Mouse (Mus musculus) kidney, postnatal 25 days (tissue): ENCODE results near the gene Nppc.

ENCODE experiments used
- DNase-seq, 2 experiments: peaks; one replicate each; pipeline ENCODE4 v3.0.0; 2021; ENCODE audit warnings: mixed read lengths in 2 of 2

Gene Nppc

DNA sequence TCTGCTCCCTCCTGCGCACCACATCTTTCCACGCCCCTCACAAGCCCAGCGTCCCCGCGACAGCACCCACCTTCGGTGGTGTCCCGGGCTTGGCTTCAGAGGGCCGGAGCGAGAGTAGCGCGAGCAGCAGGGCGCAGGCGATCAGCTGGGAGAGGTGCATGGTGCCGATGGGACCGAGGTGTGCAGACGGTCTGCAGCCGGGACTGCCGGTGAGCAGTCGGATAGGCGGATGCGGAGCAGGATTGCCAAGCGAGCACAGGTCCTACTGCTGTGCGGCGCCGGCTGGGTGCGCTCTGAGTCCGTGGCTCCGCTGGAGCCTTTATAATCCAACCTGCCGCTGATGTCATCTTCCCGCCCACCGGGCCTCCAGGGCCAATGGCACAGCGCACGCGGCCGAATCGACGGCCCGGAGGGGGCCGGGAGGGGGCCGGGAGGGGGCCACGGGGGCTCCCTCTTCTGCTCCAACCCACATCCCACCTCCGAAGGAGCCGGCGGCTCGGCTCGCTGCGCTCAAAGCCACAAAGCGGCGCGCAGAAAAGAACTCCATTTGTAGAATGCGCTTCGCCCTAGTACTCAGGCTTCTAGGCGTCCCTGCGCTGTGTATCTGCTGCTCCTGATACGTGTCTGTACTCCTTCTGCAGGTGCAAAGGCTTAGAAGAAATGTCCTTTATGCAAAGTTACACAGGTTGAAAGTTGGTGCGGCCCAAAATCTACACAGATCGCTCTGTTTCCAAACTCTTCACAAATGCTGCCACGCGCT is at the start of gene Nppc:
TSS of gene Nppc (minus strand) at position 293 of the 760 bp plus-strand sequence.
- peak; percentile 72 to 84 for DNase-seq

DNA sequence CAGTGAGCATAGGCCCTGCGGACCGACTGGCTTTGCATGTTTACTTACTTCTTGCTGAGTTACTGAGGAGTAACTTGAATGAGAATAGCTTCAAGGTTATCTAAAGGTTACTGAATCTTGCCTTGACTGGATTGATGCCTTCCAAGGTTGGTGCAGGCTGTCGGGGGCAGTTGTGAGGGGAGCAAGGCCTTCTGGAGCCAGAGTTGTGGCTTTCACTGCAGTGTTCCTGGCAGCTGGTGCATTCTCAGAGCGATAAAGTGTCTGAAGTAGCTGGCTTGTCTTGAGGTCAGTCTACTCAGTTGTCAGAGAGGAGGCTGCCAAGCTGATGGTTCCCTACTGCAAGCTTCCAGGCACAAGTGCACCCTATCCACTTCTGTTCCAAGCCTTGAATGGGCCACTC is 49.0 kb upstream of the Nppc start:
- DNase-seq, result no peak

DNA sequence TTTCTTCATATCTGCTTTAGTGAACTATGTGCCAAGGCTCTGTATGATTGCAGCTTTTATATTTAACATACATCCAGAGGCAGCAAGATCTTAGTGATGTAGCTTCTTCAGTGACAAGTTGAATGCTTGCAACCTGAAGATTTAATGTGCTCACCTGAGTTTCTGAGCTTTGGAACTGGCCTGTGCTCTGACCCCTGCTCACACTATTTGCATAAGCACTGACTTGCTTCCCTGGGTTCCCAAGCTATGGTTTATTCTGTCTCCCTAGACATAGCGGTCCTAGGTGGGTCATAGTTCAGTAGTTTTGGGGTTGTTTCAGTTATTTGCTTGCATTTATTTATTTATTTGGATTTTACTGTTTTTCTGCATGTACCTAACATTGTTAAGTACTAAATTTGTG is 47.8 kb upstream of the Nppc start:
- no peak for DNase-seq

DNA sequence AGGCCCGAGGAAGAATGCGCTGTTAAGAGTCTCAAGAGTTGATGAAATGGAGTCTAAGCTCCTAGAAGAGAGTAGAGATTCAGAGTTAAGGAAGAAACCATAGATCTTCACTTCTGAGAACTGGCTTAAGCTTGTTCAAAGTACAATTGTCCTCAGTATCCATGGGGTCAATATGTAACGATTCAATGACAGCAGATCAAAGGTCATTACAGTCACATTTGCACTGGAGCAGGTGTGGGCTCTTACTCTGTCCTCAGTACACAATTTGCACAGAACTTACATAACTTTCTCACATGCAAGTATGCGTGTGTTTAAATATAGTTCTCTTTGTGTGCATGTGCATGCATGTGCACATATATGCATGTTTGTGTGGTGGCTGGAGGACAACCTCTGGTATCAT is 42.7 kb upstream of the Nppc start:
- no peak for DNase-seq

DNA sequence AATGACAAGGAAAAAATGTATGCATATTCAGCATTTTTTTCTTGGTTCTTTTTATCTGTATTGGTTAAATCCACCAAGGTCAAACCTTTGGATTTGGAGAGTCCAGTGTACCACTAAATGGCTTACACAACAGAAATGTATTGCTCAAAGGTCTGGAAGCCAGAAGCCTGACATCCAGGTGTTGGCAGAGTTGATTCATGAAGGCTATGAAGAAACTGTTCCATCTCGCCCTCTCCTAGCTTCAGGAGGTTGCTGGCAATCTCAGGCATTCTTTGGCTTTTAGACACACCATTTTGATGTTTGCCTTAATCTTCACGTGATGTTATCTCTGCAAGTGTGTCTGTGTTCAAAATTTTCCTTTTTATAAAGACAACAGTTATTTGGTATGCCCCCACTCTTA is 41.7 kb upstream of the Nppc start:
- no peak for DNase-seq

DNA sequence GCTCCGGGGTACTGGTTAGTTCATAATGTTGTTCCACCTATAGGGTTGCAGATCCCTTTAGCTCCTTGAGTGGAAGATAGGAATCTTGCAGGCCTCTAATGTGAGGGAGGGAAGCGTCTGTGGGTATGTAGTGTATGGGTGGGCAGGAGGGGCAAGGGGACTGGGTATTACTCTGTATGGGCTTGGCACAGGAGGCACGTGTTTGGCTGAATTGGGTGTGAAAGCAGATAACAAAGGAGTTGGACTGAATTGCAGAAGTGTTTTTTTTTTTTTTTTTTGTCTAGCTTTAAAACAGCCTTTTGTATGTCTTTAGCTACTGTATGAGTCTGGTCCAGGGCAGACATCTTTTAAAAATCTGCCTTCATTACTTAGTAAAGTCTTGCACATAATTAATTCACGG is 39.2 kb upstream of the Nppc start:
- no peak for DNase-seq

DNA sequence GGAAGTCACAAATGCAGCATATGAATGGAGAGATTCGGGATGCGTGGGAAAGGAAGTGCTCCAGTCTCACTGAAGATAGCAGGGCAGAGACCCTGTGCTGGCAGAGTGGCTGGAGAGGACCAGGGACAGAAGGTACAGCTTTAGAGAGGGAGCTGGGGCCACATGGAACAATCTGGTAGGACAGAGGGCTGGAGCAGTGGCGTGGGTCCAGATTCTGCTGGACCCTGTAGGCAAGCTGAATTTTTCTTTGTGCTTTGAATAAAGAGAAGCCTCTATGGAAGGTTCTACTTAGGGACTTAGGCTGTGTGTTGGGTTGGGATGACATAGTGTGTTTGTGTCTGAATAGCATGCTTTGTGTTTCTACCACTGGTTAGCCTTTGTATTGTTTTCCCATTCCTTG is 35.1 kb upstream of the Nppc start:
- DNase-seq, result no peak

DNA sequence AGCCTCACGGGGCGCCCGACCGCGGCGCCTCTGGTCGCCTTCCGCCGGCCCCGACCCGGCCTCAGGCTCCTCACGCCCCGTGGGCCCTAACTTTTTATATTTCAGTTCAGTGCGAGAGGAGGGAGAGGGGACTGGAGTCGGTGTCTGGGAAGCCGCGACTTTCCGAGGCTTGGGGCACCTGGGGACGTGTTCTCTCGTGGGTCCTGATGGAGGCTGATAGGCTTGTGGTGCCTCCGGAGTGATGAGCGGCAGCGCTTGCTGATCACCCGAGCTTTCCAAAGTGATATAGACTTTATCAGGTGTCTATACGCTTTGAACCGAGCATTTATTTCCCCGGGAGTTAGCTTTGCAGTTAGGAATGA is 33.6 kb upstream of the Nppc start:
- no peak for DNase-seq

DNA sequence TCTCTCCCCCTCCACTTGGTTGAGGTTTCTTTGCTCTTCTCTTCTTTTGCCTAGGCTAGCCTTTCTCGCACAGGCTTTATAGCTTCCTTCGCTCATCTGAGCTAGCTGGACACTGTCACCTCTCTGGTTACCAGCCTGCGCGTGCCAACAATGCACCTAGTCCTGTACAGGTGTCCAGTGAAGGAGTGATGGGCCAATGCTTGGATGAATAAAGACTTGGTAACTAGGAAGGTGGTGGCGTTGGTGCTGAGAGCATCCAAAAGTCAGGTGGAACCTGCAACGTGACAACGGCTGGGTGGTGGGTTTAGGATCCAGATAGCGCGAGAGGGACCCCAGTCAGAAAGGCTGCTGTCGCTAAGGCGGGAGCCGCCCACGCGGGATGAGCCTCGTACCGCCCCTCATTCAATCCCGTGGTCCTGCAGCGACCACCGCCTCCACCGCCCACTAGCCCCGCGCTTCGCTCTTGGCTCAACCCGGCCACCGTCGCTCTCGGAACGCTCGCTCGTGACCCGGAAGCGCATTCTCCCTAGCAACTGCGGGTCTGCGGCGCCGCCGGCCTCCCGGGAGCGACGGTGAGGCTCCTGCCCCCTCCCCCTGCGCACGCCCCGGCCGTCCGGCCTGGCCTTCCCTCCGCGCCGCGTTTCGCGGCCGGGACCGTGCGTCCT is 33.1 kb upstream of the Nppc start, which contains the start of gene Dis3l2:
TSS of gene Dis3l2 (plus strand) at position 509 of the 665 bp plus-strand sequence.
- DNase-seq, result peak; percentile 90 to 95

DNA sequence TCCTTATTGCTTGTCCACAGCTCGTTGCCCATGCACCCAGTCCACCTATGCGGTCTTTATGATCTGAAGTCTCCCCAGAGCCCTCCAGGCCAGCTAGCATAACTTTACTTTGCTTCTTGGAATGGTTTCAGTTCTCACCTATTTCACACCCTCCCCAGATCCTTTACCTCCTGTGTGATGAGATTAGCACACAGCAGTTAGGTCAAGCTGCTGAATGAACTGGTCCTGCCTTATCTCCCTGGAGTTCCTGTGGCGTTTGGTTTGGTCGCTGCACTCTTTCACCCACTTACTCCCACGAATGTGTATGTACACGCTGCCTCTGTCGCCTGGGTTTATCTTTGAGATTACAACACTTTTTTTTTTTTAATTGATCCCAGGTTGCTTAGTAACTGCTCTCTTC is 30.0 kb upstream of the Nppc start:
- DNase-seq, result no peak

DNA sequence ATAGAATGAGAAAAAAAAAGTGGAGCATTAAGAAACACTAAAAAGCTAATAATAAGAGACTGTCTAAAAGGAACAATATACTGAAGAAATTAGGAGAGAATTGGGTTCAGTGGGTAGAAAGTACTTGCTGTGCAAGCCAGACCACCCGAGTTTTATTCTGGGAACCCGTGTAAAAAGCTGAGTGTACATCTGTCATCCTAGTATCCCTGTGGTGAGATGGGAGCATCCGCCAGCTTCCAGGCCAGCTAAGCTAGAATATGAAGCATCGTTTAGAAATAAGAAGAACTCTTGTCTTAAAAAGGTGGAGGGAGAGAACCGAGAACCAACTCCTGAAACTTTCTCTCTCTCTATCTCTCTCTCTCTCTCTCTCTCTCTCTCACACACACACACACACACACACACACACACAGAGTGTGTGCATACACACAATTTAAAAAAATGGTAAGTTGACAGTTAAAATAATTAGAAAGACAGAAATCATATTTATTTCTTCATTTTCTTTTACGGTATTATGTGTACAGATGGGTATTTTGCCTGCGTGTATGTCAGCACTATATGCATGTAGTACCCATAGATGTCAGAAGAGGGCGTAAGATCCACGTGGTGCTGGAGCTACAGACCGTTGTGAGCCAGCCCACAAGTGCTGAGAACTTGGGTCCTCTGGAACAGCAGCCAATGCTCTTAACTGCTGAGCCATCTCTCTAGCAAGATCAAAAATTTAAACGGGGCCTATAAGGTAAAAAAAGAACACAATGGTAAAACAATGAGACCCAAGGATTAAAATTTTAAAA is 29.2 kb upstream of the Nppc start:
- DNase-seq, result no peak

DNA sequence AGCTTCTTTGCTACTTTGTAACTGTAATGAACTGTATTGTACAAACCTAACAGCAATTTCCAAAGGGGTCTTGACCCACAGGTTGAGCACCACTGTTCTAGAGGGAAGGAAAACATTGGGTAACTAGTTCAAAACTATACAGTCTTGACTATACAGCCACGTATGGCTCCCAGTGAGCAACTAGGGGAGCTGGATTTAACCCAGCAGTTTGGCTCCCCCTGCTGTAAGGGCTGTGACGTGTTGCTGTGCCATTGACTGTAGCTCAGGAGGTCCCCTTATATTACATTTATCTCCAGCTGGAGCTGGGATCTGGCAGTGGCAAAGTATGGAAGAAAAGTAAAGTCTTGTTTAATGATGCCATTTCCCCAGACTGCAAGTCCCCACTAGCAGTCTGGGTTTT is 28.4 kb upstream of the Nppc start:
- peak in 1 of 2 experiments; percentile 32 for DNase-seq

DNA sequence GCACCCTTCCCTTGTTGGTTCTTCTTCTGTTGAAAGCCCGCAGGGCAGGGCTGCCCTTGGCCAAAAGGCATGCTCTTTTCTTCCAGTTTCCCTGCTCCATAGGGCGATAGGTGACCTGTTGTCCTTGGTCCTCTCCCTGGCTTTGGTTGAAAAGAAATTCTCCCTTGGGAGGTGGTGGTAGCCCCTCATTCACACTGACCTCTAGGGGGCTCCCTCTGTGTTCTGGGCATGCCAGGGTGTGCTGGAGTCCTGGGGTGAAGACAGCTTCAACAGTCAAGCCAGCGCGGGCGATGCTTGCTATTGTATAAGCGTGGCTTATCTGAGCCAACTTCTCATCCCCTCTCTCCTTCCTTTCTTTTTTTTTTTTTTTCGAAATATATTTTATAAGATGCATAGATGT is 26.6 kb upstream of the Nppc start:
- peak in 1 of 2 experiments; percentile 15 for DNase-seq

DNA sequence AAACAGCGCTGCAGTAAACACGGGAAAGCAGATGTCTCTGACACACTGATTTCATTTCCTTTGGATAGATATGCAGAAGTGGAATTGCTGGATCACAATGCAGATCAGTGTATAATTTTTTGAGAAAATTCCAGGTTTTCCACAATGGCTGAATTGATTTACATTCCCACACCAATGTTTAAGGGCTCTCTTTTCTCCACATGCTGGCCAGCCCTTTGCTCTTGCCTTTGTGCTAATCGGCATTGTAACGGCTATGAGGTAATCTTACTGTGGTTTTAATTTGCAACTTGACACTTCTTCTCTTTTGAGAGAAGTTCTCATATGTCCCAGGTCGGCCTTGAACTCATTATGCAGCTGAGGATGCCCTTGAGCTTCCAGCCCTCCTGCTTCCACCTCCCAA is 20.7 kb upstream of the Nppc start:
- DNase-seq, result no peak

DNA sequence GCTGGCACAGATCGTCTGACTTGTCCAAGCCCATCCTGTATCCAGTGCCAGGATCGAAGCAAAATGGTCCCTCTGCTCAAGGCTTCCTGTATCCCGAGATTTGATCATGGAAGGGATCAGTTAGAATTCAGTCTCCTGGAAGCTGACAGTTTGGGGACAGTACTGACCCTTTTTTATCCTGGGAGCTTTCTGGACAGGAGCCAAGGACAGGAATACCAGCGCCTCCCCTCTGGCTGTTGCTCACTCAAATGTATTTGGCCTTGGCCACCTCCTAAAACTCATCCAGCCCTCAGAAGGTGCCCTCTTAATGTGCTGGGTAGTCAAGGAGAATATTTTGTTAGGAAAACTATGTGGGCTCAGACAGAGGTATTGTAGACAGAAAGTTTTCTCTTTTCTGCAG is 16.9 kb upstream of the Nppc start:
- no peak for DNase-seq

DNA sequence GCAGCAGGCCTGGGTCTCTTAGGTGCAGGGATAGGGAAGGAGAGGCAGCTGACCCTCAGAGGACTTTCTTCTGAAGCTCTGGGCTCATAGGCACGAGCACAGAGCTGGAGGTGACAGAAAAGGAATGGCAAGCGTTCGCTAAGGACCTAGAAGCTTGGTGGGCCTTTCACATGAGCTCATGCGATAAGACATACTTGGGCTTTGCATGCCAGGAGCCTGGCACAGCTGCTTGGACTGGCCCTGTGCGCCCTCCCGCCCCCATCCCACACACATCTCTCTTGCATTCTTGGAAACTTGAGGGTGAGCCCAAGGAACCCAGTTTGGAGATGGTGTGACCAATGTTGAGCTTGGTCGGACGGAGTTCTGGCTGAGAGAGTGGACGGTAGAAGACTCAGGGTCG is 8.3 kb upstream of the Nppc start:
- DNase-seq, result no peak

DNA sequence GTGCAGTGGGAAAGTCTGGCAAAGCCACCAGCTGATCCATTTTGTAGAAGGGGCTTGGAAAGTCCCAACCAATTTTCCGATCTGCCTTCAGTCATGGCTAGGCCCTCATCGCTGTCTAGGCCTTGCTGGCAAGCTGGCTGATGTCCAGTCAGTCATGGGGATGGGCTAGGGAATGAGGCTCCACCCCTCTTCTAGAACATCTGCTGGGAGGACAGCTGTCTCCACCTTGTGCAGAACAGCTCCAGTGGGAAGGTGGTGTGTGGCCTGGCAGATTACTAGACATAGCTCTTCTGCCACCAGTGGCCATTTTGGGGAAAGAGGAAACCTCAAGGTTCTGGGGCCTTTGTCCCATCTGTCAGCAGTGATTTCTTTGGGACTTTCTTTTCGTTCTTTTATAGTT is 7.3 kb upstream of the Nppc start:
- DNase-seq, result no peak

DNA sequence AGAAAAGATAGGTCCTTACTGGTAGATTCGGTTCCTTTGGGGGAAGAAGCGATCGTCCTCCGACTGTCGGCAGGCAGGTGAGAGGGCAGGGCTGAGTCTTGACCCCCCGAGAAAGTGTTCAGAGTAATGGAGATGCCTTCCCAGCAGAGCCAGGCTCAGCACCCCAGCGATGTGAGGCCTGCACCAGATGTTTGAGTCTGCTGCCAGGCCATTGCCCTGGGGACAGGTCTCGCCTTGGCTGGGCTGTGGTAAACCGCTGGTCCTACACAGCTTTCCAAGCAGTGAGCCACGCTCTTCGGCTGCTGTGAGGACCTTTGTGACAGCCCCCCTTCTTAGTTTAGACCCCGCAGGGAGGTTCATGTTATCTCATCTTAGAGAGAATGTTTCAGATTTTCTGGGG is 4.8 kb upstream of the Nppc start:
- DNase-seq, result no peak

DNA sequence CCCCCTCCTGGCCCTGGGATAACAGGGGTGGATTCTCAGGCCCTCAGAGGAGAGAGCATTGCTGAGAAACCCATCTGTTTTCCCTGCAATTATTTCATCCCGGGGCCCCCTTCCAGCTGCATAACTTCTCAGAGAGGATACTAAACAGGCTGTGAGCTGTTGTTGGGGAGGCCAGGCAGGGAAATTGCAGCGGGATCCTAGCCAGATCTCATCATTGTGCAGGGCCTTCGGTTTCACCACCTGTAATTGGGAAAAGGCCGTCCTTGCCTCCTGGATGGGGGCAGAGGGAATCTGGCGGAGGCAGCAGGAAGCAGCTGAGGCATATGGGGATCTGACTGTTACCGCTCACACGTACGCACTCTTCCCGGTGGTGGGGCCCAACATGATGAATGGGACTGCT is 4.0 kb upstream of the Nppc start:
- DNase-seq, result no peak

DNA sequence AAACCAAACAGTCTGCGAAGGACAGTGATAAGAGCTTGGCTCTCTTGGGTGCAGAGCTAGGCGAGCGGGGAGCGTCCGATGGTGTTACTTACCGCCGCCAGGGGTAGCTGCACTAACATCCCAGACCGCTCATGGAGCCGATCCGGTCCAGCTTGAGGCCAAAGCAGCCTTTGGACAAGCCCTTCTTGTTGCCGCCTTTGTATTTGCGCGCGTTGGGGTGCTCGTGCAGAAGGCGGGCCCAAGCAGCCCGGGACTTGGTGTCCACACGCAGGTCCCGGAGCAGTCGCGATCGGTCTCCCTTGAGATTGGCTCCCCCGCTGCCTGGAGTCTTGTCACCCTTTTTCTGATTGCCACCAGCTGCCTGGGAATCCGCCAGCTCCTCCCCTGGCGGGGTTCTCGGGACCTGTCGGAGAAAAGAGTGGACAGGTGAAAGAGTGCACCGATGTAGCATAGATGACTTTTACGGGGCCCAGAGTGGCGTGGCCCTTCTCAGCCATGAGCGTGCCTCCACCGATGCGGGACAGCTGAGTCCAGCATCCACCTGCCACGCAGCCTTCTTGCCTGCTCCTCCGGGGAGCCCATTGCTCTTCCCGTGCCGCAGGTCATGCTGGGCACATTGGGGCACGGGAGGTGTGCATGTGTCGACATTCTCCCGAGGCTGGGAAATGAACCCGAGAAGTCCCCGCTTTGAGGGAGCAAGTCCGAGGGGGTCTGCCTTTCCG is 658 bp downstream of the Nppc start:
- peak; percentile 82 to 86 for DNase-seq

DNA sequence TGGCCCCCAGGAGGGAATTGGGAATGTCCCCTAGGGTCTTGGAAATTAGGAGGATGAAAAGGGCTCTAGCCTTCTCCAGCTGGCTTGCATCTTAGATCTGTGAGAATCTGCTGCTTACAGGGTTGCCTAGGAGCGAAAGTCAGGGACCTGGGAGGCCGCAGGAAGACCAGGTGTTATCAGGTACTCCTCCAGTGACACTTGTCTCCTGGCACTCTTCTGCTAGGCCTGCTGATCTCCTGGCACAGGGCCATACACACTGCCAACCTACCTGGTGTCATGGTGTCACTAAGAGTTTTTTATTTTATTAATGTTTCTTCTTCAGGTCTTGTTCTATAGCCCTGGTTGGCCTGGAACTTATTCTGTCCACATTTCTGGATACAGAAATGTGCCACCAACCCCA is 5.3 kb downstream of the Nppc start:
- DNase-seq, result no peak

DNA sequence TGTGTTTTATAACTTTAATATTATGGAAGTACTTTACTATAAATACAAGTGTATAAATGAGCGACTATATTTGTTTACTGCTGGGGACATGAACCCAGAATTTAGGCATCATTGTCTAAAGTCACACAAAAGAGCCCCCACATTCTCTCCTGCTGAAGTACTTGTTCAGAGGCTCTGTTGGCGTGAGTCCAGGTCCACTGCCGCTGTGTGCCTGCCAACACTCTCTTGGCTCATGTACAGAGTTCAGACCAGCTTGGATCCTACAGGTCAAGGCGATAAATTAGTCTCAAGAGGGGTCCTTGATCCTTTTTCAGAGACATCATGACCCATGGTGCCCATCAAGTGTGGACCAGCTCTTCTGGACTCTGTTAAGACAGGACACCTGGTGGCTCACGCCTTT is 13.3 kb downstream of the Nppc start:
- peak; percentile 59 to 61 for DNase-seq

DNA sequence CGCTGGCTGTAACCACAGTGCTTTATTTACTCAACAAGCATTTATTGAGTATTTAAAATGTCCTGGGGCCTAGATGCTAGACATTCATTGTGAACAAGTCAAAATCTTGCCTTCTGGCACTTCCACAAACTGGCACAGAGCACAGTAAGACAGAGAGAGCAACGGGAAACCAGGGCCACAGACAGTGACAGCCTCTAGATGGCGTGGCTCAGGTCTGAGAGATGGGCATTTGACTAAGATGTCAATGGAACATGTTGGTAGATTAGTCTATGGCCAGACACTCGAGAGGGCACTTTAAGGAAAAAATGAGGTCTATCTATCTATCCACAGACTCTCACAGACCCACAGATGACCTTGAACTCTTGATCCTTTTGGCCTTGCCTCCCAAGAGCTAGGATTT is 17.7 kb downstream of the Nppc start:
- no peak for DNase-seq
